Mouse (Mus musculus): ENCODE data around the gene Dnajb13. TPM values are rescaled to one million over a fixed set of nuclear protein-coding genes. Genes with fewer than 3 reads are reported as not detected.
A peak's percentile ranks its signal among the peaks of the same experiment; 100 is the strongest.

The Dnajb13 gene
- total and polyA plus RNA-seq, 3 experiments, result 2.0 to 3.6 TPM; not detected in 1

DNA sequence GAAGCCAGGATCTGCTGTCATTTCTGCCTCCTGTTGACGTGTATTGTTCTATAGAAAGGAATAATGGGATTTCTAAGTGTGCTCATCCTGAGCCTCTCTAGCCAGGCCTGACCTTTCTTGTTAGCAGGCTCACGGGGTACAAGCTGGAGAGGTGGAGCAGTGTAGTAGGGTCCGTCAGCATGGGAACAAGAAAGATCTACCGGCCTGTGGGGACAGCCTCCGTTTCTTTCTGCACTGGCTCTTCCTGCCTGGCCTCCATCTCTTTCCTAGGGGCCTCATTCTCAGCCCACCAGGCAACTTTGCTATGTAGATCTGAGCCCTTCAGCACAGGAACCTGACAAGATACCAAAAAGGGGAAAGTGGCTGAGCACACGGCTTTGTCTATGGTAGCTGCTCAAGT is 46.0 kb downstream of the Dnajb13 start:
- DNase-seq (ENCODE audit: low read depth, low spot score), result no peak
- Histone ChIP-seq H3K79me2 (ENCODE audit: control insufficient read depth, insufficient read depth, low read length, poor library complexity) (no peaks in the 10 kb centered on the region), H3K36me3 (ENCODE audit: control insufficient read depth in 1 of 2, insufficient read depth in 2 of 2, low read length in 2 of 2) (peaks cover 0 to 31% of the 10 kb centered on the region in 2 experiments; a peak in 2 of 4 replicates), H3K27me3 (ENCODE audit: control insufficient read depth in 1 of 2, insufficient read depth in 2 of 2, low read length in 2 of 2) (no peaks in the 10 kb centered on the region), H3K27ac (ENCODE audit: control insufficient read depth, low read depth, low read length) (no peak overlapping the region), H3K9ac (ENCODE audit: control insufficient read depth, low read depth, low read length, poor library complexity, severe bottlenecking) (no peak overlapping the region), H3K9me3 (replicated peaks; ENCODE audit: insufficient read depth, low read length) (no peaks in the 10 kb centered on the region), H3K4me1 (ENCODE audit: control insufficient read depth in 1 of 2, insufficient read depth in 2 of 2, low read length in 2 of 2) (peaks cover 22 to 30% of the 10 kb centered on the region in 2 experiments), H3K4me3 (ENCODE audit: control insufficient read depth in 1 of 2, insufficient read depth in 1 of 2, low read depth in 2 of 2, low read length in 2 of 2) (no peak overlapping the region)
- no peak for TF ChIP-seq ZC3H11A (IDR thresholded peaks at IDR 0.05; ENCODE audit: low read depth, low read length)
- no peak for TF ChIP-seq TCF12 (IDR thresholded peaks at IDR 0.05; ENCODE audit: low read depth, low read length)
- no peak for TF ChIP-seq BHLHE40 (IDR thresholded peaks at IDR 0.05; ENCODE audit: borderline replicate concordance, low read depth, low read length)
- TF ChIP-seq RAD21 (IDR thresholded peaks at IDR 0.05; ENCODE audit: low read depth, low read length), result no peak
- no peak for TF ChIP-seq MYB (IDR thresholded peaks at IDR 0.05; ENCODE audit: low read depth, low read length)
- no peak for TF ChIP-seq POLR2AphosphoS5 (IDR thresholded peaks at IDR 0.05; ENCODE audit: borderline replicate concordance, low read depth, low read length)

DNA sequence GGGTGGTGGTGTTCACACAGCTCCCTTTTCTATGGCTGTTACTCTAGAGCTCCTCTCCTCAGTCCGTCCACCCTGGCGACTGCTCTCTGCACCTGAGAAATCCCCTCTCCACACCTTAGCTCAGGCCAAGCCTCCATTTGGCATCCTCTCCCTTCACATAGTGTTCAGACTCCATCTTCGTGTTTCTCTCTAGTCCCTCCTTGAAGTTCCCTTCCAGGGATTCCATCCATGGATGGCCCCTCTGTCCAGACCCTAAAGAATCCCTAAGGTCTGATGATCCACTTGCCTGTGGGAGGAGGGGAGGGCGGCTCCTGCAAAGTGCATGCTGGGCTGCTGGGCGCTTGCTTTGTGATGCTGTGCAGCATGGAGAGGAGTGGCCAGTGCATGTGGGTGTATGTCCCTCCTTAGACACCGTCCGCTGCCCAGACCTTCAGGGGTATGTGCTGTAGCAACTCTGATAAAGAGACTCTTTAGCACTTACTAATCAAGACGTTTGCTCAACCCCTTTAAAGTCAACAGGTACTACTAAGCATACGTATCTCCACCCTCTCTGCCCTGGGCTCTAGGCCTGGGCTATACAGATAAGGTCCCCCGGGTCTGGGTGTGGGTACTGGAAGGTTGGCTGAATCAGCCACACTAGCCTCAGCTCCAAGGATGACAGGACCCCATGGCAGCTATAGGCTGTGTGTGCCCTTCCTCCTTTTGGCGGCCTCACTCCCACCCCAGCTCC is 47.8 kb downstream of the Dnajb13 start:
- TF ChIP-seq RCOR1 (IDR thresholded peaks at IDR 0.05; ENCODE audit: low read depth, low read length) (peak; percentile 54; the same call in 1 of the 2 replicates), TCF12 (IDR thresholded peaks at IDR 0.05; ENCODE audit: low read depth, low read length) (peak; percentile 88), MXI1 (IDR thresholded peaks at IDR 0.05; ENCODE audit: low read depth, low read length) (peak; percentile 60; the same call in 1 of the 2 replicates), EP300 (IDR thresholded peaks at IDR 0.05; ENCODE audit: low read depth in 1 of 2, low read length in 2 of 2) (peak; percentile 79 to 84), USF1 (IDR thresholded peaks at IDR 0.05; ENCODE audit: low read depth, low read length) (no peak), ZMIZ1 (IDR thresholded peaks at IDR 0.05; ENCODE audit: low read depth, low read length) (0 out of 2 replicates have a peak, but pooled peaks have one; percentile 18), HCFC1 (IDR thresholded peaks at IDR 0.05; ENCODE audit: low read depth, low read length) (0 out of 2 replicates have a peak, but pooled peaks have one; percentile 43), SIN3A (IDR thresholded peaks at IDR 0.05; ENCODE audit: low read length) (peak; percentile 63), POLR2A (IDR thresholded peaks at IDR 0.05; ENCODE audit: control insufficient read depth in 1 of 2, insufficient read depth in 1 of 2, low read depth in 1 of 2, low read length in 2 of 2, poor library complexity in 1 of 2) (no peak), MEF2A (IDR thresholded peaks at IDR 0.05; ENCODE audit: extremely low read depth, insufficient replicate concordance, low read depth, low read length, poor library complexity, severe bottlenecking) (no peak), CTCF (IDR thresholded peaks at IDR 0.05 in 2 of 3, conservative IDR thresholded peaks at IDR 0.05 in 1 of 3; ENCODE audit: control insufficient read depth in 1 of 3, insufficient read depth in 1 of 3, low read depth in 2 of 3, low read length in 3 of 3, poor library complexity in 1 of 3, severe bottlenecking in 1 of 3) (no peak), ELF1 (IDR thresholded peaks at IDR 0.05; ENCODE audit: low read depth, low read length) (0 out of 2 replicates have a peak, but pooled peaks have one; percentile 23), TAL1 (IDR thresholded peaks at IDR 0.05; ENCODE audit: low read length) (peak; percentile 95), ETS1 (IDR thresholded peaks at IDR 0.05; ENCODE audit: low read depth, low read length) (peak; percentile 64; the same call in 1 of the 2 replicates), GABPA (IDR thresholded peaks at IDR 0.05; ENCODE audit: low read depth, low read length) (no peak), MYC (IDR thresholded peaks at IDR 0.05; ENCODE audit: low read depth, low read length) (0 out of 2 replicates have a peak, but pooled peaks have one; percentile 21), GATA1 (IDR thresholded peaks at IDR 0.05; ENCODE audit: low read depth, low read length) (peak; percentile 87), BHLHE40 (IDR thresholded peaks at IDR 0.05; ENCODE audit: borderline replicate concordance, low read depth, low read length) (no peak), ZNF384 (IDR thresholded peaks at IDR 0.05; ENCODE audit: low read depth, low read length) (no peak)
- H3K4me1 ChIP-seq (ENCODE audit: control insufficient read depth in 1 of 2, insufficient read depth in 2 of 2, low read length in 2 of 2), result peaks cover 28 to 41% of the 10 kb centered on the region in 2 experiments
- DNase-seq (ENCODE audit: low read depth, low spot score), result peak; percentile 84
- no peak overlapping the region for H3K9ac ChIP-seq (ENCODE audit: control insufficient read depth, low read depth, low read length, poor library complexity, severe bottlenecking)
- H3K9me3 ChIP-seq (replicated peaks; ENCODE audit: insufficient read depth, low read length), result no peaks in the 10 kb centered on the region
- H3K79me2 ChIP-seq (ENCODE audit: control insufficient read depth, insufficient read depth, low read length, poor library complexity), result no peaks in the 10 kb centered on the region
- no peak overlapping the region for H3K4me3 ChIP-seq (ENCODE audit: control insufficient read depth in 1 of 2, insufficient read depth in 1 of 2, low read depth in 2 of 2, low read length in 2 of 2)
- peak overlapping the region; percentile 77 for H3K27ac ChIP-seq (ENCODE audit: control insufficient read depth, low read depth, low read length)
- no peaks in the 10 kb centered on the region for H3K27me3 ChIP-seq (ENCODE audit: control insufficient read depth in 1 of 2, insufficient read depth in 2 of 2, low read length in 2 of 2)
- peaks cover 0 to 41% of the 10 kb centered on the region in 2 experiments; a peak in 2 of 4 replicates for H3K36me3 ChIP-seq (ENCODE audit: control insufficient read depth in 1 of 2, insufficient read depth in 2 of 2, low read length in 2 of 2)

Data from MEL (cell line).